Mouse (Mus musculus) yolk sac, embryonic 10.5 days (tissue): ENCODE results near the gene Haus3.

Source experiments
- DNase-seq: peaks from one replicate; pipeline ENCODE4 v3.0.0-alpha.2; 2017; ENCODE audit warnings: low spot score

Haus3 gene

DNA sequence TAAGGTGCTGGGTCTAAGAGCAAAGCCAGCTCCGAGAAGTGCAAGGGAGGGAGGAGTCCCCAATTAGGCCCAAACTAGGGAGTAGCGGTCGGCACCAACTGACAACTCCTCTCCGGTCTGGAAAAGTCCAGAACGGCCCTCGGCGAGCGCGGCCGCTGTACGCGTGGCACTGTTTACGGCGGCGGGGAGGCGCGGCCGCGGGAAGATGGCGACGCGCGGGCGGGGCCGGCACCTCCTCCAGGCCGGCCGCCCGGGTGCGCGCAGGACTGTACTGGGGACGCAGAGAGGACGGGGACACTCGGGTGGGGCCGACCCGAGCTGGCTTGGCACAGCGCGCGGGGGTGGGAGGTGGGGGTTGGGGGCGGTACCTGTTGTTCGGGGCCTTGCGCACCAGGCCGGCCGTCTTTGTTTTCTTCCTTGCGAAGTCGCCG, 17.6 kb upstream of the Haus3 start:
- peak; percentile 40 for DNase-seq

DNA sequence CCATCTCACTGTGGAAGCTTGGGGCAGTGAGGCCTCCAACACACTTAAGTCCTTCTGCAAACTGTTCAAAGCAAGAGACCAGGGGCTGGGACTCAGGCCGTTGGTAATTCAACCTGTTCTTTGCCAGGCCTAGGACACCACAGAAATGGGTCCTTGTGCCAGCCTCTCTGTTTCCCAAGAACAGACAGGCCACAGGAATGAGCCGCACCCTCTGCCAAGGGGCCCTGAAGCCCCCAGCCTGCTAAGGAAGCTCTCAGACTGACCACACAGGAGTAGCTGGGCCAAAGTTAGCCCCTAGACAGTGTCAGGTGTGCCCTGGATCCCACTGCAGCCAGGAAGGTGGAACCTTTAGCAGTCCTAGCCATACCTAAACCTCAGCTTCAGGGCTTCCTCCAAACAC, 17.1 kb upstream of the Haus3 start:
- DNase-seq, result no peak

DNA sequence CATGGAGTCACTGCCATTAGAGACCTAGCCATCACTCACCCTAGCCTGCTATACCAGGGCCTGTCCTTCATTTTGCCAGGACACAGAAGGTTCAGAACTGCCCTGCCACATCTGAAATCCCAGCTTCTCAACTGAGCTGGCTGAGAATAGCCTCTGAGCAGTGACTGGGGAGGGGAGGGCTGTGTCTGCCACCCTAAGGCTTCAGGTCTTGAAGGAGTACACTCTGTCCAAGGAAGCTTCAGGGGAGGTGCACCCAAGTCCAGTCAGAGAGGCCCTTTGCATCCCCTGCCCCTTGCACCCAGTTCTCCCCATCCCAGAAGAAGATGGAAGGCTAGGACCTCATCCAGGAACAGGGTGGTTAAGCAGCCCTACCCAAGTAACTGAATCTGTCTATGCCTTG, 16.5 kb upstream of the Haus3 start:
- no peak for DNase-seq

DNA sequence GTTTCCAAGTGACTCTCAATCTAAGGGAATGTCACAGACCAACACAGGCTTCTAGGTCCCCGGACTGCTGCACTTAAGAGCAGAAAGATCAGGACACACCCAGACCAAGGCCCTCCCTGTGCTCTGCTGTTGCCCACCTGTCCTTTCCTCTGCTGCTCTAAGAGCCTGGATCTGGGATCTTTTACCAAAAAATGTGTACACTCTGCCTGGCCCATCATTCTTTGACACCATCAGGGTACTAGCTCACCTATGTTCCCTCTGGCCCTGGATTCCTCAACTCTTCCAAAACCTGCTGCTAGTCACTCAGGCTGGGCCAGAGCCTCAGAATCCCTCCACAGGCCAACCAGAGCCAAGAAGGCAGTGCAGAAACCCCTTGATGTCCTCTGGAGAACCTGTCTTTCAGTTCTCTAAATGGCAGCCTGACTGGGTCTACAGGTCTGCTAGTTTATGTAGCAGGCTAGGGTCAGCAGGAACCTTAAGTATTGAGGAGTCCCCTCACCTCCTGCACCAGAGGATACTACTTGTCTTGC, 15.8 kb upstream of the Haus3 start:
- no peak for DNase-seq

DNA sequence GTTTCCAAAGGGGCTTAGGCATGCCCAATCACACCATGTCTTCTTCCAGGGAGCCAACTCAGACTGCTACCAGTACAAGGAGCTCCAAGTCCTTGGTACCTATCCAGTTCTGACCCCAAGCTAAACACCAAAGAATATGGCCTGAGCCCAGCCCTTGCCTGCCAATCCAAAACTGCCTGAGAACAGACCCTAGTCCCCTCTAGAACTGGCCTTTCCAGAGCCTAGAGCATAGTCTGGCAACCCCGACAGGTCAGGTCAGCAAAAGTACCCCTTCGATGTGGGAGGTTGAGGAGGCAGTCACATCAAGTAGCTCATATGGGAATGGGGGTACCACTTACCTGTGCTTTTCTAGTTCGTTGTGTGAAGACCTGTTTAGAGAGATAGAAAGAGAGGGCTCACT, 14.6 kb upstream of the Haus3 start:
- DNase-seq, result no peak

DNA sequence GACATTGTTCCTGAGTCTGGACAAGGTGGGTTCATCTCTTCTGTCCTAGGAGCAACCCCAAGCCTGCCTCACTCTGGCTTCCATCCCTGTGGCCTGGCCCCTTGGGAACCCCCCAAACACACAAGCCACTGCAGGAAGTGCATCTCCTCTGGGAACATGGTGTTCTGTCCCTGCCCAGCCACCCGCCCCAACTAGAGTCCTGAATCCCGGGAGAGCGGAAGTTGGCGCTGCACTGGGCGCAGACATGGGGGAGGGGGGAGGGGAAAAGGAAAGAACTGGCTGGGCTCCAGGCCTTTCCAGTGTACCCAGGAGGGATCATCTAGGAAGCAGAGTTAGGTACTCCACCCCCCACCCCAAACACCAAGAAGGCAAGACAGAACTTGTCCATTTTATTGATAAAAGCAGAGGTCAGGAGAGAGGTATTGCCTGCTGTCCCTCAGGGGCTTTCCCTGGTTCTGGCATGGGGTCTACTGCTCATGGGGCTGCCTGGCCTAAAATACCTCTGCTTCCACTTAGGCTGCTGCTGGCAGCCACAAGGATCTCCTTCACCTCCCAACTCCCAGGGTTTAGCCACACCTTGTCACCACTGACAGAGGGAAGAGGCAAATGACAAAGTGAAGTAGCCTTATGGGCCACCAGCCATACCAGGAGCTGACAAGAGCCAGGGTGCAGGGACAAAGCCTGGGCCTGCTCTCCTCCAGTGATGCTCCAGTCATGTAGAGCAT, 14.0 kb upstream of the Haus3 start:
- no peak for DNase-seq

DNA sequence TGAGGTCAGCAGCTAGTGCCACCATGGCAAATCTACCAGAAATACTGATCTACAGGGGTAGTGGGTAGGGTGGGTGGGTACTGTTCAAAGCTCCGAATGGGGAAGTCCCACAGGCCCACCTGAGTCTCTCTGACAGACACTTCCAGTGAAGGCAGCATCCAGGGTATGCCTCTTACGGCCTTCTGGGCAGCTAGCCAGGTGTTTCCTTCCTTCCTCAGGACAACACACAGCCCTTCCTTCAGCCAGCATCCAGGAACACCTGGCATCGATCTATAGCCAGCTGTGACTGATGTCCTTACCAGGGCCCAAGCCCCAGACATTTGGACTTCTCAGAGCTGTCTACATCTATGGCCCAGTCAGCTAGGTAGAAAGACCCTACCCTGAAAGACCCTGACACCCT, 13.2 kb upstream of the Haus3 start:
- no peak for DNase-seq

DNA sequence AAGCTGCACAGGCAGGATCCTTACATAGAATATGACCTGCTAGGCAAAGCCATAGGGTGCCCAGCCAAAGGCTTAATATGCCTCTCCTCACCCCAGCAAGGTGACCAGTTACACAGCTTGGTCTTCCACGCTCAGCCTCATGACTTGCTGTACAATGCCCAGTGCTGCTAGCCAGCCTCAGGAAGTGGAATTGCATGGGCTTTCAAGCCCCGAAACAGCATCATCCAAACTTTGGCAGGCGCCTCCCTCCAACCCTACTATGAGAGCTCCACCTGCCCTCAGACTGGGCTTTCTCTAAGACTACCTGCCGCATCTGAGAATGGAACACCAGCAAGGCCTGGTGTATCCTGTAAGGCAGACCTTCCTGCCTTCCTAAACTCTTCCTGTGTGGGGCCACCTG, 8.5 kb upstream of the Haus3 start:
- no peak for DNase-seq

DNA sequence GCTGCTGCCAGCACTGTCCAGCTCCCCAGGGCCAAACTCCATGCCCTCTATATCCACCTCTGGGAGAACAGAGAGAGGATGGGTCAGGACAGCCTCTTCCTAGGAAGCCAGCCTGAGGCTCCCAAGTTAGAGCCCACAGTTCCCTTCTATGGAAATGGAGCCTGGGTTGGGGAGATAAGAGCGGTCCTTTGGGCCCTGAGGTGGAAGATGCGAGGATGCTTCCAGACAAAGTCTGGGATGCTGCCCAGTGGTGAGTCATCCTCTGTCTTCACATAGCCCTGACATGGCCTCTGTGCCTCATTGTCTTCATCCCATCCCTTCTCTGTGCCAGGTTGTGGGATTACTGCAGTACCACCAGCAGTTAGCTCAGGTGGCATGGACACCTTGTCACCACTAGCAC, 7.8 kb upstream of the Haus3 start:
- DNase-seq, result no peak

DNA sequence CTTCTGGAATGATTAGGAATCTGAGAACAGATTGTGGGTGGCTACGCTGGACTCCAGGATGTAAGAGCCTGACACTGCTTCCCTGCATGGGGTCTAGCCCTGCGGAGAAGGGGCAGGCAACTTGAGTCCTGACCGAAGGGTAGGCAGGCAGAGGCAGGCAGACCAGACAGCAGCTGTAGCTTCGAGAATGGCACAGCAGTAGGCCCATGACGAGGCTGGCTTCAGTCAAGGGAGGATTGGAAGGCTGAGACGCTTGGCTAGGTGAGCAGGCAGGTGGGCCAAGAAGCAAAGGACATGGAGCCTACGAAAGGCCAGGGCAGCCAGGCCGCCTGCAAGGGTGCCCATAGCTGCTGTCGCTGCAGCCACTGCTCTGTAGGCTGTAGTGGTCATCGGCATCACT, 7.4 kb upstream of the Haus3 start:
- DNase-seq, result no peak

DNA sequence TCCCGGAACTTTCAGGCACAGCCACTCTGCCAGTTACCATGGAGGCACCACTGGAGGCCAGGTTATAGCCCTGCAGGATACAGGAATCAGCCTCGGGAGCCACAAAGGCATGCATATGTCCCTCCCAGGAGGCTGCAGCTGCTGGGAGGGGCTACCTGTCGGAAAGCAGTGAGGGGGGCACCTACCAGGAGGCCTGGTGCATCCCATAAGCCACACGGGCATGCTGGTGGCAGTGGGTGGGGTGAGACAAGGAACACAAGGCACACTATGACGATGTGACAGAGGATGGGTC, 6.0 kb upstream of the Haus3 start:
- DNase-seq, result no peak

DNA sequence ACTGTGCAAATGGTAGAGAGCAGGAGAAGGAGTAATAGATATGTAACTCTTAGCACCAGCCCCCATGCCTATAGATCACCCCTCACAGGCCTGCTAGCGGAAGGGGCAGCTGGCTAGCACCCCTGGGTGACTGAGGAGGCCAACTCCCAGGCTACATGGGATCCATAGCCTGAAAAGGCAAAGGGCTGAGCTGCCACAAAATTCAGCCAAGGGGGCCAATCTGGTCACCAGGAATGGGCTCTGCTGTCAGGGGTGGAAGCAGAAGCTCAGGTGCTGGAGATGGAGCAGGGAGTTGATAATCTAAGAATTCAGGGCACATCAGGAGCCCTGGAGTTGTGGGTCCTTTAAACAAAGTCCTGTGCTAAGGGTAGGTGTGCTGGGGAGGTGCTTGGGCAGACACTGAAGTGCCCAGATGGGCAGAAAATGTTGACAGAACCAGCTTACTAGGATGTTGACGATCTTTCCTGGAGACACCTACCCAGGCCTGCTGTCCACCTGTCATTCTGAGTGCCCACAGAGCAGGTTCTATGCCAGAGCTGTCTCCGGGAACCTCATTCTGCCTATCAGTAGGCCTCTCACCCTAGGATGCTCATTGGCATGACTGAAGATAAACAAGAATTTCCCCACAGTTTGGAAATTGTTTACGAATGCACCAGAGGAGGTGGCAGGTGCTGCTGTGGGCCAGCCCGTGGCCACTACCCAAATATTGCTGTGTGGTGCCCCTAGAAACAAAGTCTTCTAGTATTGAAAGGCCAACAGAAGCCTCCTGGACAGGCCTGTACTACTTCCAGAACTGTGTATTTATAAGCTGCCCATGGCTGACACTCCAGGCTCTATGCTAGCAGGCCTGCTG, 5.4 kb upstream of the Haus3 start:
- DNase-seq, result no peak

DNA sequence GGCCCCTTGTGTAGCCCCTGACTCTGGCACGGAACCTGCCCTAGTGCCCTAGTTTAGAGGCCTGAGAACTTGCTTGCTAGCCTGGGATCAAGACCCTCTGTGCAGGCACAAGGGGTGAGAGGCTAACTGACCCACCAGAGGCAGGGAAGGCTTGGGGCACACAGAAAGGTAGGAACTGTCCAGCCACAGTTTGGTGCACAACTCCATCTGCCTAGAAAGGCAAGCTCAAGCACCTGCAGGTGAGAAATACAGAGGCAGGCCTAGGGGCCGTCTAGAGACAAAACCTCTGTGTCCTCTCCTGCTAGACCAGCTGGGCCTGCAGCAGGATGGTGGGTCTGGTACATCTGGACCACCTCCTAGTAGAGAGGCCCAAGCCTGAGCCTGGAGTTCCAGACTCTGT, 4.7 kb upstream of the Haus3 start:
- DNase-seq, result no peak

DNA sequence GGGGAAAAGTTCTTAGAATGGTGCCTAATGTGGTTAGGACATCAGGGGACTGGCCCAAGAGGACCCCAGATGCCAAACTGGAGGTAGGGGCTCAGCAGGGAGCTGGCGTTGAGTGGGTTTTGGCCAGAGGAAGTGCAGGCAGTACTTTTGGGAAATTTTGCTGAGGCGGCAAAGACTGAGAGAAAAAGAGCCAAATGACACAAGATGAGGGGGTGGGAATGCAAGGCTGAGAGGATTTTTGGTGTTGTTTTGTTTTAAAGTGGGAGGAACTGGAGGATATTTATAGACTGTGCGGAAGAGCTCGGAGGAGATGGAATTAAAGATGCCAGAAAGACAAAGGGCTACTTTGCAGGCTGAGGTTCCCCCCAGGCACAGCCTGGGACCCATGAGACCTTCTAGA, 1.4 kb upstream of the Haus3 start:
- no peak for DNase-seq

DNA sequence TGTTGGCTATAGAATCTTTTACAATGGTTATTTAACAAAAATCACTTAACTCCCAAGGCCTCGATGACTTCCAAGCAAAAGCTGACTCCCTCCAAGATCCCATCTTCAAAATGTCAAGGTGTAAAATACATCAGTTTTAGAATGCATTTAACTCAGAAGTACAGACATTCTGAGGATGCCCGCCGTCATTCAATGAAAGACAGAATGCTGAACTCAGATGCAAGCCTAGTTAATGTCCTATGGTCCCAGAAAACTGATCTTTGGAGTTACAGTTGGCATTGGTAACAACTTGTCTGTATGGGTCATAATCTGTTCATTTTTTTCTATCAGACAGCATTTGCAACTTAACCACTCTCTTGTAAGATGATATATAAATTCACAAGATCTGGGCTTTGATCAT, 627 bp upstream of the Haus3 start:
- DNase-seq, result no peak

DNA sequence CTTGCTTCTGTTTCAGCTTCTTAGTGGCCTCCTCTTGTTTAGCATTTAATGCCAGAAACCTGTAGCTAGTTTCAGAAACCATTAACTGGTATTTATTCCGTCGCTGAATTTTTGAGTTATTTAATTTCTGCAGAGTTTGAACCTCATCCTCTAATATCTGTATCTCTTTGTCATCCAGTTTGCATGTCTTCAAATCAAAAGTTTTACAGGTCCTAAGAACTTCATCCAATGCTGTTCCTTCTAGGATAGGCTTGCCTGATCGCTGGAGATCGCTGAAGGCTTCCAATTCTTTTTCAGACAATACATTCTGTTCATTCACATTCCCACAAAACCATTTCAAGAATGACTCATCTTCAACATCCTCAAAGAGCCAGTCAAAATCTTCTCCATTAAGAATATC, 1.5 kb downstream of the Haus3 start:
- DNase-seq, result no peak

DNA sequence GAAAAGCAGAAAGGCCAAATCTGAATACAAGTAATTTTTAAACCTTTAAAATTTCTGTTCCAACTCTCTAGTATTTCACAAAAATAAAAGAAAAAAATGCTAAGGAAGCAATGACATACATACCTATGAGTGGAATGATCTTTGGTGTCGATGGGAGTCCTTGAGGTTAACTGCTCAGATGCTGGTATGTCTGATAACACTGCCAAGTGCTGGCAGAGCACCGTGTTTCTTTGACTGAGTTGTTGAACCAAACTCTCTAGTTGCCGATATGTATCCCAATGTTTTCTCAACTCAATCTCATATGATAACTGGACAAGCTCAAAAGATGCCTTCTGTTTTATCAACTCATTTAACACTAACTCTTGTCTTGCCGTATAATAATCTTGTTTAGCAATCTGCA, 3.5 kb downstream of the Haus3 start:
- DNase-seq, result no peak

DNA sequence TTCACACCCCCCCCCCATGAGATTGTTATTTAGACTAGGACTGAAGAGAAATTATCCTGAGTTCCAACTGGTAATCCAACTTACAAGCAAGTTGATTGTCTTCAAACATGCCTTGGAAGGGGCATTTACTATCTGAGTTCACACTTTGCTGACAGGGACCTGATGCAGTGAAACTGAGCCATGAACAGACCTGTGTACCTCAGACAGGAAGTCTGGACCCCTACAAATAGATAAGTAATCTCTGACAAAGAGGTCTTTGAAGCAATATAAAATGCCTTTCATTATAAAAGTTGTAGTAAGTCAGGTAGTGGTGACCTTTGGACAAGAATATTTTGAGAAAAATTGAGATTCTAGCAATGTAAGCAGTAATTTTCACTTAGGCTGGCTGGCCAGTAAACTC, 20.9 kb downstream of the Haus3 start:
- DNase-seq, result no peak

DNA sequence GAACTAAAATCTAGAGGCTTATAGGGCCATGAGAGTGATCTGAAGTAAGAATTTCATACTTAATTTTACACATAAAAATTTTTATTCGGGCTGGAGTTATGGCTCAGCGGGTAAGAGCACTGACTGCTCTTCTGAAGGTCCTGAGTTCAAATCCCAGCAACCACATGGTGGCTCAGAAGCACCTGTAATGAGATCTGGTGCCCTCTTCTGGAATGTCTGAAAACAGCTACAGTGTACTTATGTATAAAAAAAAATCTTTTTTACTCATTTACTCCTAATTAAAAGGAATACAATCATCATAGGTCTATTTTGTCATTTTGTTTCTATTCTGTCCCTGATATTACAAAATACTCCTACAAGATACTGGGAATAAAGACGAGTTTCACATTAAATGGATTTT, 21.8 kb downstream of the Haus3 start:
- DNase-seq, result no peak

DNA sequence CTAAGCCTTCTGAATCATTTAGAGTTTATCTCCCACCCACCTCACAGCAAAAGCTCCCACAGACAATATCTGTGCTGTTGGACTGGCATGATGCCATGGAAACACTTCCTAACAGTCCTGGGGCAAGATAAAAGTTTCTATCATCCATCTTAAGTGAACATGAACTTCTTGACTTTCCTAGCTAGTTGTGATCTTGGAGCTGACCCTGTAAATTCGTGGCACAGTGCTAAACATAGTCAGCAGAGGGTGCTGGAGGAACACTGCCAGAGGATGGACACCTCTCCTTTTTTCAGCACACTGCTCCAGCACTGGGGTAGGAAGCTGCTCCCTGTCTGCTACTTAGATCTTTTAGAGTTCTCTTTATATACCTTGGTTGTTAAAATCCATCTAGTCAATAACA, 29.6 kb downstream of the Haus3 start:
- DNase-seq, result no peak

DNA sequence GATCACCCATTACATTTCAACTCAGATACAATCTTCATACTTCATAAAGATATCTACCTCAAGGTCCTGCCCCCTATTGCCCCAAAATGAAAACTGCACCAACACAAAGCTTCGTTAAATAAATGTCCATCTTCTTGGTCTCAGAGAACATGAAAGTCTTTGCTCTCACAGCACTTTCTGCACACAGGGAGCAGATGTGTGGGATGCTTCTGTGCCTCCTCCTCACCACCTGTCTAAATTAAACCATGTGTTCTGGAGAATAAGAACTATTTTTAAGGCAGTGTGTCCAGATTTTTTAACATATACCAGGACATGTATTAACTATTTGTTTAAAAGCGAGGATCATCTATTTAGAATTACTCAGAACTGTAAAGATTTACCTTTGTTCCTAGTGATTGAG, 36.6 kb downstream of the Haus3 start:
- DNase-seq, result no peak

DNA sequence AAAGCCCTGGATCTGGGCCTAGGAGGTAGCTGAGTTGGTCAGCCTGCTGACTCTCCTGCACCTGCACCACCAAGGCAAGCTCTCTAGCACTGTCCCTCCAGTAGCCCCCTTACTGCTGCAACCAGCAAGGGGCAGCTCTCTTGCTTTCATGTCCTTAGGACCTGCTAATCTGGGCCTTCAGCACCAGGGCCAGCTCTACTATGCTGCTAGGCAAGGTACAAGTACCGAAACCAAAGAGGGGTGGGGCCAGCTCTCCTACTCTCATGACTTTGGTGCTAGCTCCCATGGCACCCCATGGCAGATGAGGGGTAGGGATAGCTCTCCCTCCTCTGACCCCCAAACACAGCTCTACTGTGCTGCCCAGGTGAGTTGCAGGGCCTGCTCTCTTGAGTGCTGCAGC, 45.2 kb downstream of the Haus3 start:
- no peak for DNase-seq

DNA sequence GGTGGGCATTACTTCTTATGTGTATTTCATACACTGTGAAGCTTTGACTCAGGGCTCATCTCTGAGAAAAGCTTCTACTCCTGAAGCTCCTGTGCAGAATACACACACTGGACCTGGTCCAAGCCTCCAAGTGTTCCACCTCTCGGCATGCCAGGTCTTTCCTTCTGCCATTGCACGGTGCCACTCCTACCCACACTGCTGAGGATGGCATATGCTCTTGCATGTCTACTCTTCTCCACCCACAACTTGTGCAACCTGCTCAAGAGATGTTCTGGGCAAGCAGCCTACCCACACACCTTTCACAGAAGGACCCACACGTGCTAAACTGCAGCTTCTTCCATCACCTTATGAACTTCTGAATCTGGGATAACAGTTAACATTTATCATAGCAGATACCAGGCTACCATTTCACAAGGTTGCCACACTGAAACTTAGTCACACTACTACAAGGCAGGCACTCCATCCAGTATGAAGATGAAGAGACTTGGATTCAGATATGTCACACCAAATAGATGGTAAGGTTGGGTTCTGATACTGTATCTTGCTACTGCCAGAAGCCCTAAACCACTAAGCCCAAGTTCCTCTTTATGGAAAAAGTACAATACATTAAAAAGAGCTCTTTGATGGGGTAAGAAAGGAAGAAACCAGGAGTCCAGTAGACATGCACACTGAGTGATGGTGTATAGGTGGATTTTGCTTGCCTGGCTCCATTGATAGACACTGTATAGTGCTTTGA, 50.0 kb downstream of the Haus3 start:
- DNase-seq, result no peak
